Mouse (Mus musculus) testis, postnatal 14 days (tissue): Measurements from ENCODE around the gene Phactr1.

ENCODE experiments used
- DNase-seq: peaks from one replicate; pipeline ENCODE4 v3.0.0; 2021; ENCODE audit warnings: low spot score

Phactr1 gene

DNA sequence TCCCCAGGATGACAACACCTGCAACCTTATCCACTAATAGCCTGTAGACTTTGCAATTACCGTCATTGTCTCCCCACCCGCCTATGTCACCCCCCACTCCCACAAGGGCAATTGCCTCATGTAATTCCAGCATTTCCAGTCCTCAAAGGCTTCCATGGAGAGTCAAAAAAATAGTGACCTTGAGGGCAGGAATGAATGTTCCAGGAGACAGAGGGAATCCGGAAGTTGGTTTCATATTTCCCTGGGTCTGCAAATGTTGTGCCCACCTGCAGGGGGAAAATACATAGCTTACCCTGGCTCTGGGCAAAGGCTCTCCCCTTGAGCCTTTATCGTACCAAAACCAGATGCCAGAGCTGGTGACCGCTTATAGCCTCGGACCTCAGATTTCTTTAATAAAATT lies 449.7 kb downstream of the Phactr1 start:
- no peak for DNase-seq

DNA sequence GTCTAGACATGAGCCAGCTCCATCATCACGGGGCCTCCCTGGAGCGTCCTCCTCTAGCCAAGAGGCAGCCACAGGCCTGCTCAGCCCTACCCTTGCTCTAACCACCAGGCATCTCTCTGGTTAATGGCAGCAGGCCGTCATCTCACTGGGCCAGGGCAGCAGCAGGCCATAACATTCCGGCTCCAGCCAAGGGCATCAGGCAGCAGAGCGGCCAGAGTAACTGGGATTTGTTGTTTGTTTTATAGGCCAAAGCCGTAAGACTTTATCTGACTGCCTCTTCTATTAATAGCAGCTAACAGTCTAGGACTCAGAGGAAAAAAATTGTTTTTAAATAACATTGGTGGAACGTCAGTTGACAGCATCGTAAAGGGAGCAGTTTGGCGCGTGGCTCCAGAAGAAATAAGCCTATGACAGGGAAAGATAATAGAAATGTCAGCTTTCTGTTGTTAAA lies 451.3 kb downstream of the Phactr1 start:
- no peak for DNase-seq

DNA sequence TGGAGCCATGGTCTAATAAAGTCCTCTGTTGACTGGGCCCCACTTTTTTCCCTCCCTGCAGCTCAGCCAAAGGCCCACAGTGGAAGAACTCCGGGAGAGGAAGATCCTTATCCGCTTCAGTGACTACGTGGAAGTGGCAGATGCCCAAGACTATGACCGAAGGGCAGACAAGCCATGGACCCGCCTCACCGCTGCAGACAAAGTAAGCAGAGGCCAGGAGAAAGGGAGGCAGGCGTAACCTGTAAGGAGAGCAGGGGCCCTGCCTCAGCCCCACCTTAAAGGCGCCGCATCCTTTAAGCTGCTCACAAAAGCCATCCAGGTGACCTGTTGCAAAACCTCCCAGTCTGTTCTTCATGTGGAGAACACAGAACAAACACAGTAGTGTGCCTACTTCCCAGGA lies 452.4 kb downstream of the Phactr1 start:
- DNase-seq = no peak

DNA sequence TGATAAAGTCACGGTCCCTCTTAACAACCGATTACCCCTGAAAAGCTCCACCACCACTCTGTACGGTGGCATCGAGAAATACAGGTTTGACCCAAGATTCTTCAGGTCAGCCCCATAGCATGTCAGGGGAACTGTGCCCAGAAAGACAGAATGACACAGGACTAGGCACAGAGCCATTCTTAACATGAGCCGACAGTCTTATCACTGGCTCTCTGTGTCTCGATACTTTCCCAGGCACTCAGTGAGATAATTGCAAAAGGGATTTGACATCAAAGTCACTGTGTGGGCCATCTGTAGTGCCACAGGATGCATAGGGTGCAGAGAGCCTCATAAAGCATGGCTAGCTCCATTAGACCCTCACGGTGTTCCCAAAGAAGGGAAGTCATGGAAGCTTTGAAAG lies 453.0 kb downstream of the Phactr1 start:
- DNase-seq = no peak

DNA sequence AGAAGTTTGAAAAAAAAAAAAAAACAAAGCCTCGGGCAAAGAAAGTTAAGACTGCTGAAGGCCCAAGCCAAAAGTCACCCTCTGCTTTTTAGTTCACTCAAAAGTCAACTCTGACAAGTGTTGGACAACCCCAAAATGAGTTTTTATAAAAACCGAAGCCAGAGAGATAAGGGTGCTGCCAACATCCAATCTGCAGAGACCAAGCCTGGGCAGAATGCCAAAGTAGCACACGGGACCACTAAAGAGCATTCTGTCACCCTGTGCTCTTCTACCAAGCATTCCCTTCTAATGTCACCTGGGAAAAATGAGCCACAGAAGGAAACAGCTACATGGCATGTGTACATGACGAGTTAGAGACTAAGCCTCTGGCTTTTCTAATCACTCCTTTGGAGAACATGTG lies 454.0 kb downstream of the Phactr1 start:
- no peak for DNase-seq

DNA sequence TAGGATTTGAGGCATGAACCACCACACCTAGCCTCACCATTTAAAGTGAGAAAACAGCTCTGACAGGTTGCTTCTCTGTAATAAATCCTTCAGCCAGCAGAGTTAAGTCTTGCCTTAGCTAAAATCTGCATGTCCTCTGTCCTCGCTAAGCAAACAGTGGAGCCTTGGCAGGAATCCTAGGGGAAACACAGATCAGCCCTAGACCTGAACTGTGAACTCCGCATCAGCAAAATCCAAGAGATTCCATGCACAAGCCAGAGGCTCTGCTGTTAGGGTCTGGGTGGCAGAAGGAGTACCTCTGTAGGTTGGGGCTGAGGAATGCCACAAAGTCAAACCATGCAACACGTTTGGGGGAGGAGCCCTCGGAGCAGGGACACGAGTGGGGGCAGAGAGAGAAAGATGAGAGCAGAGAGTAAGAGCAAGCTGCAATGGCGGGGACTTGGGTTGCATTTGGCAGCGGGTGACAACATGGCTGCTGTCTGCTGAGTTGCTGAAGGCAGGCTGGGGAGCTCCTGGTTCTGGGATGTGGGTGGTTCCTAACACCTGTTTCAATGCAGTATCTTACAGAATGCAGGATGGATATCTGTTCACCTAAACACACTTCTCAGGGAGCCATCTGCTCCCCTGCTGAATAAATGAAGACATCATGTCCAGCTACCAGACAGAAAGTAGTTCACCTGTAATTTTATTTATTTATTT lies 464.4 kb downstream of the Phactr1 start:
- DNase-seq = no peak

DNA sequence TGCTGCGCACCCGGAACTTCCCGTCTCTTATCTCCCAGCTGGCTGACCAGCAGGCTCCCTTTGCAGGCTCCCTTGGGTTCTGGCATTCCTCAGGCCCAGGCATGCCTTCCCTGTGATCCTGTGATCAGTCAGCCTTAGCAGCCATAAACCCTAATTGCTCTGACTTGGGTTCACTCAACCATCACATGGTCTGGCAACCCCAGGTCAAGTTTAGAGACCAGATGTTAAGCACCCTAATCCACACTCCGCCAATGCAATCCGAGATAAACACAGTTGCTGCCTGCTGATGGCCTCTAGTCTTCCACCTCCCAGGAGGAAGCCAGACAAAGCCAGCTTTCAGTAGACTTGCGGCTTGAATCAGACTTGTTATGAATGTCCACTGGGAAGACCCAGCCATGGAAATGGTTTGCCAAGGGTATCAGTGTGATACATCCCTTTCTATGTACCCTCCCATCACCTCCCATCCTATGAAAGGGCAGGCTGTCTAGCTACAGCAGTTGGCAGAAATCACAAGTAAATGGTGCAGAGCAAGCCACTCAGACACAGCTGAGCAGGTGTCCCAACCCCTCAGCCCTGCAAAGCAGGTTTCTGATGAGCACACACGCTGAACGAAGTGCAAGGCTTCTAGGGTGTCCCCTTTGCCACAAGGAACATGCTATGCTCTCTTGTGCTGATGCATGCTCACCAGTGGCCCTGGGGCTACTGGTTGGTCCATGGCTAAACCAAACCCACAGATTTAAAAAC lies 466.3 kb downstream of the Phactr1 start:
- DNase-seq = no peak

DNA sequence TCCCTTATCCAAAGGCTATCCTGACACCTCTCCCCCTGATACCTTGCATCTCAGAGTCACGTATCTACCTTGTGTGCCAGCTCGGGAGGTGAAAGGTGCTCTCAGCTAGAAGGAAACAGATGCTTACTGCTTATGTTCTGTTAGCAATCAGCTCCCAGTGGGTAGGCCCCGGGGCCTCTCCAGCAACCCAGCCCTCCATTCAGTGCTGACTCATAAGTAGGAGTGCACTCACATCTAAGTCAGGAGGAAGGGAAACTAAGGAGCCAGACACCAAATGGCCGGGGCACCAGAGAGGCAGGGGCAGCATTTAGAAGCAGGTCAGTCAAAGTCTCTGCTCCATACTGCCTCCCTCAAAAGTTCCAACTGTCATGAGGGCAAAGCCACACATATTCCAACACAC lies 468.3 kb downstream of the Phactr1 start:
- DNase-seq = no peak

DNA sequence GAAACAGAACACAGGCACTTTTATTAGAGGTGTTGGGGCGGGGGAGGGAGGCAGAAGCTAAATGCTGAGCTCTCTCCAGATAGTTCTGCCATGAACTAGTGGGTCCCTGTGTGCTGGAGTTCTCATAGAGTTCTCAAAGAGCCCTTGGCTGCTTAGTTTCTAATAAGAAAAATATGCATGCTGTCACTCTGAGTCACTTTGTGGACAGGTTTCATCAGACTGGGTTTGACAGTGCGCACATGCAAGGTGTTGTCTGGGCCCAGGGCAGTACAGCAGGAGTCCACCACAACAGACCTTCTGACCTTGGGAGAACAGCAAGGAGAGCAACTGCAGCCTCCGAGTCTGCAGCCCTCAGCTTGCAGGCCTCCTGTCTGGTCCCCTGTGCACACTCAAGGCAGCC lies 469.2 kb downstream of the Phactr1 start:
- no peak for DNase-seq

DNA sequence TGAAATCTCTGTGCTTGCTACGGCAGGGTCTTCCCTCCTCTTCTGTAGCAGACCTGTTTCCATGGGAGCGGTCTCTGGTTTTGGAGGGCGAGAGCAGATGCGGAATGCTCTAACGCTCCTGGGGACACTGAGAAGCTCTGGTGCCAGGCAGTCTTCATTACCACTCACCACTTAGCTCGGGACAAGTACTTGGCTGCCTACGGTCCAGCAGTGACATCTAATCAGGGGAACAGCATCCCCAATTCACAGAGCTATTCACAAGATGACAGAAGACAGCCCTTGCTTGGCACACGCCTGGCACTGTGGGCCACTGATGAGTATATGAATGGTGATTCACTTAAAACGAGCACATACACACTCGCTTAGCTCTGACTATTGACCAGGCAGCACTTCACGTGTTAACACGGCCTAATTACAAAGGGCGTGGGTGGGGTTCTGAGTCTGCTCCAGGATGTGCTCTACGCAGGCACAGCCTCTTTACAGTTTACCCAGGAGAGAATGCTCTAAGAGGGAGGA lies 471.6 kb downstream of the Phactr1 start:
- no peak for DNase-seq

DNA sequence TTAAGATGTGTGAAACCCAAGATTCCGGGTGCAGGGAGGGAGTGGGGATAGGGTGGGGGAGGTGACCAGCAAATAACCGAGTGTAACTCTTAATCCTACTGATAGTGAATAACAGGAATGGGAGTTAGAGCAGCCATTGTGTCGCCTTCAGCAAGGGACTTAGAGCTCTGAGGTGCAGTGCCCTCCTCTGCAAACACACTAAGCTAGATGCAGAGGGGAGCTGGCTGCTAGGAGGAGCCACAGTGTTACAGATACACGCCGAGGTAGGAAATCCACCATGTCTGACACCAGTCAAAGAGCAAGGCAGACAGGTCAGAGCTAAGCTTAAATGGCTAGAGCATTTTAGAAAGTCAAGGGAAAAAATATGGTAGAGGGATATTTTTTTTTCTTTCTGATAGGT lies 476.9 kb downstream of the Phactr1 start:
- no peak for DNase-seq

DNA sequence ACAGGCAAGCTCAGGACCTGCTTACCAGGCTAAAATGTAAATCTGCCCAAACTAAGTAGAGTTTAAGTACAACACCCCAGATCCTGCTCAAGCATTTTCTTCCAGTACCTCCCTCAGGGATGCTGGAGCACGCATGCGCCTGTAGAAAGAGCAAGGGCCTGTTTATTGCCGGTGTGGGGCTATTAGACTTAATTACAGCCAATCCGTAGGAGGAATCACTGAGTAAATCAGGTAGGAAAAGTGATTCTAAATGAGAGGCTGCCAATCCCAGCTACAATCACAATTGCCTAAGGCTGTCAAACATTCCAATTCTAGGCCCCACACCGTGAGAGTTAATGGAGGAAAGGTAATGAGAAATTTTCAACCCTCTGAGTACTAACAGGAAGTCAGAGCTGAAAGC lies 477.9 kb downstream of the Phactr1 start:
- DNase-seq = no peak

DNA sequence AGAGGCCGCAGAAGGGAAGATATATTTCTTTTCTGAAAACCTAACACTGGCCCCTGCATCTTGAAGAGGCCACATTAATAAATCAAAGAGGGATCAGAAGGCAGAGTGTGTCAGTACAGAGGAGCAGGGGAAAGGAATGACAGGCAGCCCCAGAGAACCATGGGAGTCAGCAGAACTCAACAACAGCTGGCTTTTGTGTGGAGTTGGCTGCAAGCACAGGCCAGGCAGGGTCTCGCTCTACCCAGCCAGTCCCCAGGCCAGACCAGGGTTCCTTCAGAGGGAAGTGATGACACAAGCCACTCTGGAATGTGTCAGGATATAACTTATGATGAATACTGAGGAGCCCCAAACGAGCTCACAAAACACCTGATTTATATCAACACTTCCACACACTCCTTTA lies 479.0 kb downstream of the Phactr1 start:
- DNase-seq = no peak

DNA sequence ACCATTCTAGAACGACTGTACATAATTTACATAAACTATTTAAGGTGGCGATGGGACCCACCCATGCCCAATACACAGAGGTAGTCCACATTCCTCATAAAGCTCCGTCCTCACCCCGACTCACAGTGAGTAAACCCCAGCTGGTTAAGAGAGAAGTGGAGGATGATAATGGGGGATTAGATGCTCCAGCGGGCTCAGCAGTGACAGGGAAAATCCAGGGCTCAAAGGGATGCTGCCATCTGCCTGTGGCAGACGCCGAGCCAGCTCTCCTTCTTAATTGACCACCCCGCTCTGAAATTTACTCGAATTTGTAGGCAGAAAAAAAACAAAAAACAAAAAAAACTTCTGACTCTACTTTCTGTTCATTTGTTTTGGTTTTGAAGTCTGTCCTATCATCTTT lies 487.3 kb downstream of the Phactr1 start:
- DNase-seq = no peak

DNA sequence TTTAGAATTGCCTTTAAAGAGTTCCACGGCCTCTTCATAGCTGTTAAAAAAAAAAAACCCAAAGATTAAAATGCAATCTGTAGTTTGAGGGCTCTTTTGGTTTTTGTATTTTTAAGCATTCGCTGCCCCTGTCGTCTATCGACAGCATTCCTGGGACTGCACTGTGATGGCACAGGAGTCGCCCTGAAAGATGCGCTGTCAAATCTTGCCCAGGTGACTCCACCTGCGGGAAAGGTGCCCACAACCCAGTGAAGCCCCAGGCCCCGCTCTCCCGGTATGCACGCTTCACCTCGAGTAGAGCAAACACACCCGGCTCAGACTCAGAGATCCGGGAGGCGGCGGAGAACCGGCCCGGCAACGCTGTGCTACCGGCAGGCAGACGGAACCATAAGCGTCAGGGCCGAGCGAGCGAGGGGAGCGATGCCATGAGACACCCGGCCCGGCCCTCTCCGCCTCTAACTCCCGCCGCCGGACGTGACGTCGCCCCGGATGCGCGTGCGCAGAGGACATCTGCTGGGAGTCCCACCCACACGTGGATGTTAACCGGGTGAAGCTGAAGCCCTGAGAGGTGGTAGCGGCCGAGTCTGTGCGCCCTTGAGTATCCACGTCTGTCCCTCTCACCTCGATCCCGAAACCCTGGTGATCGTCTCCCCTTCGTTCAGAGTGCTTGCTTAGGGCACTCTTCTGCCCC lies 490.7 kb downstream of the Phactr1 start, which contains the start of gene Tbc1d7:
TSS of gene Tbc1d7 (minus strand) at position 482 of the 691 bp plus-strand sequence.
- peak; percentile 98 for DNase-seq

DNA sequence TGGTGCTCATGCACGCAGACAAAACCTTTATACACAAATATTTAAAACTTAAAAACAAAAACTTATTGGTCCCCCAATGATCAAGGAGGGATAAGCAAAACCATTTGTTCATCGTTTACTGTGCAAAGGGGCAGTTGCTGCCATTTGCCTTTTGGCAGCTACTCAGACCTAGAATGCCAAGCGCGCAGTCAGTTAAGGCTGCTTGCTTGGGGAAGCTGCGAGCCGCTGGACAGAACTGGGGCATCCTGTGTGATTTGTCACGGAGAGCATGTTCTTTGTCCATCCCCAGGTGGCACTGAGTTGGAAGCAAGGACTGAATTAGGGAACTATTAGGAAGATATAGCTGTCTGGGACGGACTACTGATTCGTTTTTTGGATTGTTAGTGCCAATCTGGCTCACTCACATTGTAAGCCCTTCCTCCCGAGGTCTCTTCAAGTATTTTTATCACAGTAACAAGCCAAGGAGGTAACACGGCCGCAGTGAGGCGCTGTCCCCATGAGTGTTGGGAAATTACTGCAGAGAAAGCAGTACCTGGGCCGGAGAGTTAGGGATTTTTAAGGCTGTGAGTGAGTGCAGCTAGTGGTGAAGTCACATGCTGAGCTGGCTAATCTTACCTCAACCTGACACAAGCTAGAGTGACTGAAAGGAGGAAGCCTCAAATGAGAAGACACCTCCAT lies 491.8 kb downstream of the Phactr1 start:
- no peak for DNase-seq

DNA sequence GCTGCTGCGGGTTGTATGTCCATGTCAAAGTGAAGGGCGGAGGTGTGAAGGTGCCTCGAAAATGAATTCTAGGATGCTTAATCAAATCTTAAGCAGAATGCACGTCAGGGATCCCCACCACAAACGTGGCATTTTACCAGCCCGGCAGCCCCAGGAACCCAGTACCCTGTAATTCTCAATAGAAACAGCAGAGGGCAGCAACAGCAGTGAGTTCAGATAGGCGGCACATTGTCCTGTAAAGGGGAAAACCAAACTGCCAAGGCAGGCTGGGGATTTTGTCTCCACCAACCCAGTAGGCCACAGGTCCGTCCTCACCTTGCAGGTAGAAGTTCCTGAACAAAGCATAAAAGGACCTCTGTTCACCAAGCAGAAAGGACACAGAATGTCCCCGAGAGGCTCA lies 492.8 kb downstream of the Phactr1 start:
- peak; percentile 53 for DNase-seq

DNA sequence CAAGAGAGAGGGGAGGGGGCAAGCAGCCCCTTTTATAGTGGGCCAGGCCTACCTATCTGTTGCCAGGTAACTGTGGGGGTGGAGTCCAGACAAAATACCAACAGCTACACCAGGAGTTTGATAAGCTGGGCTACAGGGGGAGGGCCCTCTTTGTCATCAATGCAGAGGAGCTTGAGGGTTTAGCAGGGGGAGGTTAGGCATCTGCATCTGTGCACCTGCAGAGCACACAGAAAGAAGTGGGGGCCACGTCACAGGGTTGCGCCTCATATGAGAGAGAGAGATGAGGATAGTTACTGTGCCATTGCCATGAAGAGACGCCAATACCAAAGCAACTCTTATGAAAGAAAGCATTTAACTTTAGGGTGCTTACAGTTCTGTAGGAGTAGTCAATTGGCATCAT lies 496.3 kb downstream of the Phactr1 start:
- no peak for DNase-seq

DNA sequence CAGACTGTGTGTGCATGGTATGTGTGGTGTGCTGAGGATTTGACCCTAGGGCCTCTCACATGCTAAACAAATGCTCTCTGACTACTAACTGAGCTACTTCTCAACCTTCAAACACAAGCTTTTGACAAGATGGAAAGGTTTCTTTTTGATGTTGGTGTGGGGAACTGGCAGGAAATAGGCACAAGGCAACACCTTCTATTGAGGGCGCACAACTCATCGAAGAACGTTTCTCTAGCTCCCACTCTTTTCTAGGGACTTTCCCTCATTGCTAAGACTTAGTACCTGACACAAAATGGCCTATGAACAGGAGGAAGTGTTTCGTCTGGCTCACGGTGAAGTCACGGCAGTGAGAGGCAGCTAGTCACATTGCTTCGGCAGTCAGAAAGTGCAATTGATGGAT lies 496.9 kb downstream of the Phactr1 start:
- DNase-seq = no peak

DNA sequence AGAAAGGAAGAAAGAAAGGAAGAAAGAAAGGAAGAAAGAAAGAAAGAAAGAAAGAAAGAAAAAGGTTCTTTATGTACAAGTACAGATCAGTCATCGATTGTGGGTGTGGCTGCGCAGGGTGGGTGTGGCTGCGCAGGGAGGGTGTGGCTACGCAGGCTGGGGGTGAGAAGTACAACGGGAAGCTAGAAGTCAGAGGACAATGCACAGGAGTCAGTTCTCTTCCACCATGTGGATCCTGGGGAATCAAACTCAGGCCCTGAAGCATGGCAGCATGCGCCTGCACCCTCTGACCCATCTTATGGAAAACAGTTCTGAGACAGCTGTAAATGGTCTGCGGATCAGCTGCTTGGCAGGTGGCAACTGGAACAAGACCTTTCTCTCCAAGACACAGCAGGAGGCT lies 500.7 kb downstream of the Phactr1 start:
- no peak for DNase-seq

DNA sequence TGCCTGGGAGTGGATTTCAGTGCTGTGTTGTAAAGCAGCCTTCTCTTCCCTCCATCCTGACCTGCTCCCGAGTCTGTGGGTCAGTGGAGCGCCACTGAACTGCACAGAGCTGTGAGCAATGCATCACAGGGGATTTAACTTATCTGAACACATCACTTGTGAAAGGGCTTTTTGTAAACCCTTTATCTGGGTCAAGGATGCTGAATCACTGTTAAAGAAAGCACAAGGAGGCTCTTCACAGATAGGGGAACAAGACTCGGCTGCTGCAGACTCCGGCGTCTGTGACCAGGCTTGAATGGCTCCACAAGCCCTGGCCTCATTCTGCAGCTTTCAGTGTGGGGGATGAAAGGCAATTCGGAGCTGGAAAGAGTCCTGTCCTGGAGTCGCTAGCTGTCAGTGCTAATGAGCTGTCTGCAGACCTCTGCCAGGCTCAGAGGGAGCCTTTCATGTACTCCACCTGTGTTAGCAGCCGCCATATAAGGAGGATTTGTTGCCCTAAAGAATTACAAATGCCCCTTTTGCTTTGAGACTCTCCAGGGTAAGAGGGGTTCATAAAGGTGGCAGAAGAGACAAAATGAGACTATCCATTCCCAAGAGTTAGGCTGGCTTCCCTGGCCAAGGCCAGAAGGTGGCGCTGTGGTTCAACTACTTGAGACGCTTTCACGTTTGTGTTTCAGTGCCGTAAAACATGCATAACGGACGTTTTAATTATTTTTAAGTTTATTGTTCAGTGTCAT lies 502.2 kb downstream of the Phactr1 start:
- DNase-seq = peak; percentile 61
